ENCODE assay signal across 8 mouse cellular contexts in the genomic region with DNA sequence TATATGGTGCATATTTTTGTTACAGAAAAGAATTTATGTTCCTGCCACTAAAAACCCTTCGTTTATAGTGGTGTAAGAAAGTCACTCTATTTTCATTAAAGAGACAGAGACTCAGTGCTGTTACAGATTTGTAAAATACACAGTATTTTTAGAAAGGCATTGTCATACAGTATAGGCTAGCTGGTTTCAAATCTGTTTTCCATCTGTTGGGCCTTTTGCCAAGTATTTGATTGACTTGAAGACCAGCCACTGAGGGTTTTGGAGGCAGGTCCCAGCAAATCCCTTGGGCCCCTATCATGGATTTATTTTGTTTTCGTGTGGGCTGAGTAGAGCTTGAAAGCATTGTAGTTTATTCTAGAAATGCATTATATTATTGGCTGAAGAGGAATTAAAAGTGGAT. TPM values are rescaled to one million over a fixed set of nuclear protein-coding genes. Genes with fewer than 3 reads are reported as not detected.
DNase-seq lines count a peak whose midpoint lies in the region; ATAC-seq and TF ChIP-seq lines count a peak whose summit lies in the region.

No protein-coding gene starts in this region.

- H3K27ac ChIP-seq in left cerebral cortex, adult 2 months = no peak overlapping the region
- no peak overlapping the region for H3K27ac ChIP-seq in macrophage

- 35% methylated on average over 2 of the region's 2 CpGs for WGBS in macrophage (ENCODE audit: missing documents)

- intact Hi-C loops in gastrocnemius, postnatal 14 days (cut with DNase I; ENCODE audit: low total_unique reads) = no loop called here
- intact Hi-C loops in left cerebral cortex, adult 2 months (cut with DNase I) = loop anchor here (5.0 kb wide), 1 partner anchor 171 kb away; a partner anchor contains a TSS

- ATAC-seq in CD4-positive, CD25-positive, alpha-beta regulatory T cell, adult 4 months = no peak

- TF ChIP-seq CTCF in left cerebral cortex, adult 2 months (IDR thresholded peaks at IDR 0.05) = no peak

- H3K36me3 ChIP-seq in macrophage (ENCODE audit: inconsistent target) = no peaks in the 10 kb centered on the region

- DNase-seq in CD4-positive, CD25-positive, alpha-beta regulatory T cell, adult 2 months (ENCODE audit: low read depth, low spot score) = peak; percentile 32
- DNase-seq in cerebellum, adult 9-11 months = peak; percentile 84
- peak; percentile 56 for DNase-seq in gastrocnemius, postnatal 14 days
- DNase-seq in induced T-regulatory cell, adult 2 months (ENCODE audit: low read depth) = peak; percentile 37
- DNase-seq in left cerebral cortex, adult 2 months (ENCODE audit: extremely low spot score in 1 of 2, low spot score in 2 of 2) = peak in 1 of 2 experiments; percentile 33
- DNase-seq in telencephalon, adult 2 months (ENCODE audit: low read depth, low spot score) = peak; percentile 66

- H3K79me2 ChIP-seq in macrophage (ENCODE audit: inconsistent target) = peaks cover 62% of the 10 kb centered on the region

- peak overlapping the region; percentile 75 for H3K4me3 ChIP-seq in left cerebral cortex, adult 2 months
- H3K4me3 ChIP-seq in macrophage (ENCODE audit: inconsistent target) = peak overlapping the region; percentile 86

RNA-seq across cellular contexts. Expression of a gene that starts 1.8 kb away (rescaled TPM):
- polyA plus RNA-seq in CD4-positive, CD25-positive, alpha-beta regulatory T cell, adult 4 months (2017; shearing (Covaris generic)) = 1 to 10 TPM; 3.0 to 5.2 TPM
- 1 to 10 TPM; 6.5 to 8.0 TPM for total RNA-seq in gastrocnemius, postnatal 14 days (2021)
- 10 to 100 TPM; 17.7 to 18.0 TPM for total RNA-seq in left cerebral cortex, adult 2 months (2021)
- total RNA-seq in macrophage (2018; cell fraction: chromatin; rRNA removed) = 10 to 100 TPM in 7 of 26 experiments, 1 to 10 TPM in 19; 3.8 to 16.5 (median 8.3) TPM
- total RNA-seq in macrophage (2018; cell fraction: cytosol; rRNA removed) = 10 to 100 TPM in 4 of 26 experiments, 1 to 10 TPM in 22; 5.0 to 11.0 (median 7.8) TPM
- total RNA-seq in macrophage (2018; cell fraction: nucleus; rRNA removed) = 10 to 100 TPM in 8 of 26 experiments, 1 to 10 TPM in 18; 5.4 to 13.4 (median 8.3) TPM
- 5.7 to 10.9 TPM (median 7.2 TPM) in 3 replicates for polyA plus RNA-seq in macrophage (2018)

RNA-seq across cellular contexts. Expression of a gene that starts 40.1 kb away (rescaled TPM):
- 10 to 100 TPM; 56.0 to 63.1 TPM for polyA plus RNA-seq in CD4-positive, CD25-positive, alpha-beta regulatory T cell, adult 4 months (2017; shearing (Covaris generic))
- 10 to 100 TPM; 25.3 to 28.5 TPM for total RNA-seq in gastrocnemius, postnatal 14 days (2021)
- 10 to 100 TPM; 69.1 to 73.0 TPM for total RNA-seq in left cerebral cortex, adult 2 months (2021)
- total RNA-seq in macrophage (2018; cell fraction: chromatin; rRNA removed) = 100 to 1,000 TPM in 11 of 26 experiments, 10 to 100 TPM in 15; 63.0 to 170 (median 95.4) TPM
- total RNA-seq in macrophage (2018; cell fraction: cytosol; rRNA removed) = 10 to 100 TPM; 17.4 to 34.4 (median 25.3) TPM
- total RNA-seq in macrophage (2018; cell fraction: nucleus; rRNA removed) = 100 to 1,000 TPM in 1 of 26 experiments, 10 to 100 TPM in 25; 23.7 to 121 (median 43.4) TPM
- 11.9 to 28.7 TPM (median 26.9 TPM) in 3 replicates for polyA plus RNA-seq in macrophage (2018)
